Mouse (Mus musculus): Measurements from ENCODE around the gene Pla2g2c.
A peak's percentile ranks its signal among the peaks of the same experiment; 100 is the strongest.

The Pla2g2c gene

DNA sequence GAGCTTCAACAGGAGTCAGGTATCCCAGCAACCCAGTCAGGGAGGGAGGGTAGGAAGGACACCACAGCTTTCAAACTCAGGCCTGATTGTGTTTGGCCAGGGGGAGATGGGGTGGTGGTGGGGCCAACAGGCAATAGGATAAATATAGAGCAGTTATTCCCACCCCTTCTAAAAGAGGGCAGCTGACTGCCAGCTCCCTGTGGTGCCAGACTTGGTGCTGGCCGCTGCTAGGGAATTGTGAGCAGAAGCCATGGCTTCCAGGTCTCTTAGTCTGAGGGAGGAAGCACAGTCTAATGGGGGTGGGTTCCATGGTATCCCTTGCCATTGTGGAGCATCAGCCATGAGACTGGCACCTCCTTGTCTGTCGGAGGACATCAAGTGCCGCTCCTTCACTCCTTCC lies 29.0 kb downstream of the Pla2g2c start:
- no peak for DNase-seq

- no peak for DNase-seq
Observed at GRCm38 (mm10) chr4:138754432-138754831, 29.8 kb downstream of the Pla2g2c start.

DNA sequence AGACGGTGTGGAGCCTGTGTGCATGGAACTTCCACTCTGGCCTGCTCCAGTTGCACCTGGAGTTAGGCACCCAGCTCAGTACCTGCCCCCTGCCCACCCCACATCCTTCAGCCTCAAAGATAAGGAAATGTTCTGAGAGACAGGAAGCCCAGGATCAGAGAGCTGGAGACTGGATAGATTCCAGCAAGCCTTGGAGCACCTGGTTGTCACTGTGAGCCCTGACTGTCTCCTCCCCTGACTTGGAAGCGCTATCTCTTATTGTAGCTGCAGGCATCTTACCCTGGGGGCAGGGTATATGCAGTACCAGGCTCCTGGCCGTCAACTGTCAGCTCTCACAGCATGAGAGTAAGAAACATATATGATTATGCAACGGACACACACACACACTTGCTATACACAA lies 30.8 kb downstream of the Pla2g2c start:
- no peak for DNase-seq

DNA sequence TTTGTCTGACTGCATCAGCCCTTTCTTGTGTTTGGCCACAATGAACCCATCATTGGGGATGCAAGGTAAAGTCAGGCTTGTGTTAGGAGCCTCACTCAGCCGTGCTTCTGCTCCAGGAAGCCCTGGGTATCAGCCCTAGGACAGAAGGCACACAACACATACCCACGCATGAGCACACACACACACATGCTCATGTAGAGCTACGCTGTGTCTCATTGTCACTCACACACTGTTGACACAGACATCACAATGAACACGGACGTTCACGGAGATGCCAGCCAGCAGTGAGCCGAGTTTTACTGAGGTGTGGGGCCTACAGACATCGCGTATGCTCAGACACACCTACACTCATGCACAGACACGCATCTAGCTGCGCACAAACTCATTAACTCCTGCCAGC lies 31.4 kb downstream of the Pla2g2c start:
- DNase-seq: no peak

DNA sequence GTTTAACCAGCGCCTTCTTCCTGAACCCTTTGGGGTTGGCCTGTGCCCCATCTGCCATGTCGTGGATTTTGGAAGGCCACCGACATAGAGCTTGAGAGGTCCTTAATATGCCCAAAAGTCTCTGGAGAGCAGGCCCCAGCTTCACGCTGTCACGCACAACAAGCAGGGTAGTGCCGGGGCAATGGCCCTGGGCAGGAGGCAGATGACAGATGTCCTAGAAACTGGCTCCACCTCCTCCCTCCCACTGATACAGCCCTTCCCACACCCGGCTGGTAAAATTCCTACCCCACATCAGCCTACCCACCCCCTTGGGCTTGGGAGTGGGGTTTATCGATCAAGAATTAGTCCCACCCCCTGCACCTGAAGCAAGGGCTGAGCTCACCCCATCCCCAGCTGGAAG lies 32.8 kb downstream of the Pla2g2c start, which contains the start of gene Pla2g2f:
Pla2g2f (minus strand) TSS at position 211 of the 400 bp plus-strand sequence.
- no peak for DNase-seq

GRCm38 (mm10) chr4:138762266-138762665 lies 37.7 kb downstream of the Pla2g2c start:
- no peak for DNase-seq

GRCm38 (mm10) chr4:138771970-138772369 lies 47.4 kb downstream of the Pla2g2c start:
- no peak for DNase-seq

GRCm38 (mm10) chr4:138772386-138772785 lies 47.8 kb downstream of the Pla2g2c start:
- no peak for DNase-seq

- no peak for DNase-seq
Observed at GRCm38 (mm10) chr4:138775435-138775834, 50.8 kb downstream of the Pla2g2c start, which contains the start of gene Pla2g2d. Gene Pla2g2d (plus strand): TSS chr4:138775735.

DNA sequence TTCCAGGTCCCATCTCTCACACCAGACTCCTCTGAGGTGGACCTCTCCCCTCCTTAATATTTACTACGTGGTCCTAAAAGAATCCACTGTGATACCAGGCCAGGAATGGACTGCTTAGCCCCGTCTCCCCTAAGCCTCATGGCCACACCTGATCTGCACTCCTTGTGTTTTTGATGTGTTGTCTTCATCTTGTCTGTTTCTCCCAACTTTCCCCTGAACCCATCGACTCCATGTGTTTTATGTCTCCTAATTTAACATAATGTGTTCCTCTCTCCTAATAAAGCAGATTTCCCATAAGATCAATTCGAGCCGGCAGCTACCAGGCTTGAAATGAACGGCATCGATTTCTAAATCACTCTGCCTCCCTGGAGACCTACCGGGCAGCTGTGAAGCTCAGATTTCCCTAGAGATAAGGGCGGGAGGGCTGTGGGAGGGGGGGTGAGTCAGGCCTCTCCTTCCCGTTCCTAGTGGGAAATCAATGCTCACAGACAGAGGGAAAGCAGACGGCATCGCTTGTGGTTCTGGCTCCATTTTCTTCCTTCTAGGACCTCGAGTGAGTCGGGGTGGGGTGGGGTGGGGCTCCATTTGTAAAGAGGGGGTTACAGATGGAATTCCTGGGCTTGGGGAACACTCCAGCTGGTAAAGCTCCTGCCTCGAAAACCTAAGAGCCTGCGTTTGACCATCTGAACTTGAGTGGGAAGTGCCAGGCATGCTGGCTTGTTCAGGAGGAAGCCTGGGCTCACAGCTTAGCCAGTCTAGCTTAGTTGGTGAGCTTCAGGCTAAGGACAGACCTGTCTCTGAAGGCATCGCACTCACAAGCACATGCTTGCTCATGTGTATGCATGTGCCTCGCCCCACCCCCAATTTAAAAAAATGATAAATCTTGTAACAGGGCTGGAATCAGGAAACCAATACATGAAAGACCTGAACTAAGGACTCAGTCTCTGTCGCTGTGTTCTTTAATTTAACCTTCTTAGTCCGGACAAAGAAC lies 53.1 kb downstream of the Pla2g2c start:
- no peak for DNase-seq

GRCm38 (mm10) chr4:138780300-138780699 lies 55.7 kb downstream of the Pla2g2c start:
- DNase-seq: no peak

DNA sequence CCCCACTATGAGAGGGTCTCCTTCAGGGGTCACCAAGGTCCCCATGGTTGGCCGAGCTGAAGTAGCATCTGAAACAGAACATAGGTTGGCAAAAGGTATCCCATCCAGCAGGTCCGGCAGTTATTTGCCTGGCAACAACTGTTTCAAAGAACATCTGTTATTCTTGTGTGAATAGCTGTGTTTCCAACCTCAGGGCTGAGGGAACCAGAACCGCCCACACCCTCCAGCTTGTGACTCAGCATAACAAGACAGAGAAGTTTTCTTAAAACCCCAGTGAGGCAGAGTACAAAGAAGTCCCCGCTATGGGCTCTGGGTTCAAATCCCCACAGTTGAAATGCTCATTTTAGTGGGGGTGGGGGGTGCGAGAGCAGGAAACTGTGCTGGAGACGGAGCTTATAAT lies 57.5 kb downstream of the Pla2g2c start:
- DNase-seq: peak; percentile 90

DNA sequence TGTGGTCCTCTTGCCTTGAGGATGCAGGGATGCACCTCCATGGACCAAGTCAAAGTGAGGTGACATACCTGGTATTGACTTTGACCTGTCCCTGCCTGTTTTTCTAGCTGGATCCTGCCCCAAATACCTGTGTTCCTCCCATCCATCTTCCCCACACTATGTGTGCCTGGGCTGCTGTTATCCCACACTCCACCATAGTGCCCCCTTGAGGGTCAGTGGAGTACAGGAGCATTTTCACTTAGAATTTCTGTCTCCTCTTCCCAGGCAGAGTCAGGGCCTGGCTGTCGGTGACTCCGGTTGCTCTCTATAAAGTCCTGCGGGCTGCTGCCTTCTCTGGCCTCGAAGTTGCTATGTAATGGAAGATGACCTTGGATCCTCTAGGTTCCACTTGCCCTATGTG lies 61.1 kb downstream of the Pla2g2c start:
- no peak for DNase-seq

GRCm38 (mm10) chr4:138786141-138786540 lies 61.5 kb downstream of the Pla2g2c start:
- DNase-seq: peak; percentile 92

GRCm38 (mm10) chr4:138788381-138788780 lies 63.8 kb downstream of the Pla2g2c start:
- no peak for DNase-seq

DNA sequence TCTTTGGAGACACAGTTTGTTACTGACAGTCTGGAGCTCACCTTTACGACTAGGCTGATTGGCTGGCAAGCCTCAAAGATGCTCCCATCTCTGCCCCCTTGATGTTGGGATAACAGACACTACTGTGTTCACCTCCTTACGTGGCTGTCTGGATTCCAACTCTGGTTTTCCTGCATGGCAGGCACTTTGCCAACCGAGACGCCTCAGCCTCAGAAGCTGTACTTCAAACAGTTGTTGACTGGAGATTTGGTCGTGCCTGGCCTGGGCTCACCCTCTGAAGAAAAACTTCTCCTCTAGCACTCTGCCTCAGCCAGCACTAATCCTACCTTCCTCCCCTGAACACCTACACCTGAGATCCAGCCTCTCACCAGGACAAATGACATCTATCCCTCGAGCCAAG lies 66.9 kb downstream of the Pla2g2c start:
- no peak for DNase-seq

- no peak for DNase-seq
Observed at GRCm38 (mm10) chr4:138792599-138792998, 68.0 kb downstream of the Pla2g2c start.

- DNase-seq: peak; percentile 90
Observed at GRCm38 (mm10) chr4:138793276-138793675, 68.7 kb downstream of the Pla2g2c start.

- no peak for DNase-seq
Observed at GRCm38 (mm10) chr4:138794344-138794743, 69.8 kb downstream of the Pla2g2c start.

All from heart, adult 11 months (tissue).